Mouse (Mus musculus): ENCODE results near the gene Klf14. TPM values are rescaled to one million over a fixed set of nuclear protein-coding genes. Genes with fewer than 3 reads are reported as not detected.

Gene Klf14
- polyA plus RNA-seq, 1 experiment from 2014 or later: 1.5 TPM

- H3K27me3 ChIP-seq (replicated peaks): no peaks in the 10 kb centered on the region
- no peak overlapping the region for H3K4me2 ChIP-seq
- no peaks in the 10 kb centered on the region for H3K36me3 ChIP-seq
- H3K9ac ChIP-seq: no peak overlapping the region
- no peaks in the 10 kb centered on the region for H3K9me3 ChIP-seq
- WGBS: 37% methylated on average over 2 of the region's 2 CpGs
- ATAC-seq (ENCODE audit: extremely low read depth, insufficient number of reproducible peaks, low FRiP score, low TSS enrichment): no peak
- H3K4me1 ChIP-seq: 0 out of 2 replicates have a peak, but pooled peaks cover 4% of the 10 kb centered on the region
- no peak overlapping the region for H3K4me3 ChIP-seq
- no peak overlapping the region for H3K27ac ChIP-seq (replicated peaks)
Measured at GRCm38 (mm10) chr6:30922821-30923220, 36.1 kb downstream of the Klf14 start.

DNA sequence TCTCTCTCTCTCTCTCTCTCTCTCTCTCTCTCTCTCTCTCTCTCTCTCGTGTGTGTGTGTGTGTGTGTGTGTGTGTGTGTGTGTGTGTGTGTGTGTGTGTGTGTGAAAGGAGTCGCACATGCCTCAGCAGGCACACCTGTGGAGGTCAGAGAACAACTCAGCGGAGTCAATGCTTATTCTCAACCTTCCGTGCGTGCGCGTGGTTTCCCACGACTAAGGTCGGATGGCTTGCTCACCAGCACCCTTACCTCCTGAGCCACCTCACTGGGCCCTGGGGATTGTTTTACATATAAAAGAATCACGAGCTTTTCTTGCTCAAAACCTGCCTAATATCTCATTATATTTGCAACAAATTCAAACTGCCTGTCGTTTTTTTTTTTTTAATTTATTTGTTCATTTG is 37.1 kb downstream of the Klf14 start:
- Histone ChIP-seq H3K9ac (no peak overlapping the region), H3K9me3 (no peaks in the 10 kb centered on the region), H3K36me3 (no peaks in the 10 kb centered on the region), H3K4me3 (no peak overlapping the region), H3K4me1 (0 out of 2 replicates have a peak, but pooled peaks cover 4% of the 10 kb centered on the region), H3K27ac (replicated peaks) (no peak overlapping the region), H3K27me3 (replicated peaks) (no peaks in the 10 kb centered on the region), H3K4me2 (no peak overlapping the region)
- ATAC-seq (ENCODE audit: extremely low read depth, insufficient number of reproducible peaks, low FRiP score, low TSS enrichment): no peak
- WGBS: 73% methylated on average over 9 of the region's 11 CpGs

DNA sequence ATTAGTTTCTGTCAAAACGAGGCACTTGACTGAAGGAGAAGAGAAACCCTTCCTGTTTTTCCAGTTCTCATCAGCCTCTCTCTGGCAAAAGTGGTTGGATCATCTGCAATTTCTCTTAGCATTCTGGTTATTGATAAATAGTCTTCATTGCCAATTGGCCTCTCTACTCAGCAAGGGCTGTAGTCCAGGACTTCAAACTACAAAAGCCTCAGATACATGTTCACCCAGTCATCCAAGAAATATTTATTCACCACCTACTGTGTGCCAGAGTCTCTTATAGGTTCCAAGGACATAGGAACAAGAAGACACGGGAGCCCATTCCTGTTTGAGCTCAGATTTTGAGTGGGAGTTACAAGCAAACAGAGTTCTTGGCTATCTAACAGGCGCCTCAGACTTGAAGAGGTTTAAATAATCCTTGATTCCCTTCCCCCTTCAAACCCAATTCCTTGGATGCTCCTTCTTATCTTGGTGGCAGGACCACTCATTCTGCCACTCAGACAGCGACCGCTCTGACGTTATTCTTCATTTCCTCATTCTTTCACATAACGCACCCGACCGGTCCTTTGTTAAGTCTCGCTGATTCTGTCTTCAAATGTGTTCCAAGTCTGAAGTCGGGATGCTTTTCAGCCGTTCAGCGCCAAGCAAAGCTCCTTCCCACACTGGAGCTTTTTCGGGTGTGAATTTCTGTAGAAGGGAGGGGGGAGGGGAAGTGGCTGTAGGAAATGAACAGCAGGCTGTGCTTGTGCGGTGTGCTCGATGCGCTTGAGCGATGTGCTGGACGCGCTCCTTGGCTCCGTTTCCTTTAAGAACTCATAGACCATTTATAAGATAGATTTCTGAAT is 37.8 kb downstream of the Klf14 start:
- WGBS: 44% methylated on average over 21 of the region's 21 CpGs
- H3K9ac ChIP-seq: peak overlapping the region; percentile 61
- no peaks in the 10 kb centered on the region for H3K36me3 ChIP-seq
- no peak overlapping the region for H3K27ac ChIP-seq (replicated peaks)
- H3K4me3 ChIP-seq: peak overlapping the region; percentile 40
- H3K4me2 ChIP-seq: peak overlapping the region; percentile 61
- 0 out of 2 replicates have a peak, but pooled peaks cover 4% of the 10 kb centered on the region for H3K4me1 ChIP-seq
- H3K9me3 ChIP-seq: no peaks in the 10 kb centered on the region
- no peak for ATAC-seq (ENCODE audit: extremely low read depth, insufficient number of reproducible peaks, low FRiP score, low TSS enrichment)
- no peaks in the 10 kb centered on the region for H3K27me3 ChIP-seq (replicated peaks)

- H3K27ac ChIP-seq (replicated peaks): no peak within 1 kb of the TSS
- no peak for ATAC-seq (ENCODE audit: extremely low read depth, insufficient number of reproducible peaks, low FRiP score, low TSS enrichment)
- no peak within 1 kb of the TSS for H3K4me2 ChIP-seq
- H3K27me3 ChIP-seq (replicated peaks): no peaks in the 10 kb centered on the region
- no peaks in the 10 kb centered on the region for H3K4me1 ChIP-seq
- no peaks in the 10 kb centered on the region for H3K9me3 ChIP-seq
- no peak within 1 kb of the TSS for H3K9ac ChIP-seq
- no peak within 1 kb of the TSS for H3K4me3 ChIP-seq
- WGBS: 69% methylated on average over 2 of the region's 2 CpGs
- H3K36me3 ChIP-seq: no peaks in the 10 kb centered on the region
Measured at GRCm38 (mm10) chr6:30915473-30915872, 43.4 kb downstream of the Klf14 start, which contains the start of gene Tsga13. TSS of gene Tsga13 (minus strand) at chr6:30915573.

- Histone ChIP-seq H3K4me1 (no peaks in the 10 kb centered on the region), H3K4me2 (no peak overlapping the region), H3K27ac (replicated peaks) (no peak overlapping the region), H3K9ac (no peak overlapping the region), H3K4me3 (no peak overlapping the region), H3K9me3 (no peaks in the 10 kb centered on the region), H3K36me3 (no peaks in the 10 kb centered on the region), H3K27me3 (replicated peaks) (no peaks in the 10 kb centered on the region)
- no peak for ATAC-seq (ENCODE audit: extremely low read depth, insufficient number of reproducible peaks, low FRiP score, low TSS enrichment)
- 50% methylated on average over 3 of the region's 3 CpGs for WGBS
Measured at GRCm38 (mm10) chr6:30907970-30908369, 50.9 kb downstream of the Klf14 start.

Other genes starting within 250 kb of the Klf14 start
- gene Mest, start 235.5 kb downstream of the Klf14 start, polyA plus RNA-seq (2015; fragmentation: Nextera tagmentation; extraction: Ambion mirVana): 2,537 and 2,584 TPM in 2 replicates
- gene Copg2, start 62.3 kb downstream of the Klf14 start, polyA plus RNA-seq (2015; fragmentation: Nextera tagmentation; extraction: Ambion mirVana): 19.9 and 22.5 TPM in 2 replicates
- gene Tsga13, start 43.5 kb downstream of the Klf14 start, polyA plus RNA-seq (2015; fragmentation: Nextera tagmentation; extraction: Ambion mirVana): 0.22 TPM in 1 of 2 replicates, not detected in the other